Mouse (Mus musculus): ENCODE data around the gene 0610040J01Rik. TPM values are rescaled to one million over a fixed set of nuclear protein-coding genes. Genes with fewer than 3 reads are reported as not detected.

The 0610040J01Rik gene
- polyA plus RNA-seq, 1 experiment from 2014 or later: 4.1 TPM

- Histone ChIP-seq H3K36me3 (no peaks in the 10 kb centered on the region), H3K4me1 (no peaks in the 10 kb centered on the region), H3K4me3 (no peak overlapping the region), H3K4me2 (replicated peaks) (no peak overlapping the region), H3K27me3 (no peaks in the 10 kb centered on the region), H3K9ac (replicated peaks) (no peak overlapping the region), H3K9me3 (no peaks in the 10 kb centered on the region), H3K27ac (replicated peaks) (no peak overlapping the region)
- WGBS: 89% methylated on average over 10 of the region's 10 CpGs
- no peak for ATAC-seq (replicated peaks)
These were observed 104.4 kb downstream of the 0610040J01Rik start for GRCm38 (mm10) chr5:63916457-63917139.

GRCm38 (mm10) chr5:63918201-63918600 is 106.0 kb downstream of the 0610040J01Rik start:
- Histone ChIP-seq H3K9ac (replicated peaks) (no peak overlapping the region), H3K9me3 (no peaks in the 10 kb centered on the region), H3K4me1 (no peaks in the 10 kb centered on the region), H3K4me2 (replicated peaks) (no peak overlapping the region), H3K4me3 (no peak overlapping the region), H3K27me3 (no peaks in the 10 kb centered on the region), H3K36me3 (no peaks in the 10 kb centered on the region), H3K27ac (replicated peaks) (no peak overlapping the region)
- WGBS: 82% methylated on average over 4 of the region's 4 CpGs
- no peak for ATAC-seq (replicated peaks)

- no peak overlapping the region for H3K4me3 ChIP-seq
- H3K27me3 ChIP-seq: no peaks in the 10 kb centered on the region
- no peak for ATAC-seq (replicated peaks)
- H3K36me3 ChIP-seq: peaks cover 2% of the 10 kb centered on the region; the same call in 1 of the 2 replicates
- H3K4me2 ChIP-seq (replicated peaks): no peak overlapping the region
- no peak overlapping the region for H3K27ac ChIP-seq (replicated peaks)
- no peak overlapping the region for H3K9ac ChIP-seq (replicated peaks)
- no peaks in the 10 kb centered on the region for H3K9me3 ChIP-seq
- 86% methylated on average over 13 of the region's 13 CpGs for WGBS
- no peaks in the 10 kb centered on the region for H3K4me1 ChIP-seq
These were observed 111.3 kb downstream of the 0610040J01Rik start for GRCm38 (mm10) chr5:63923305-63924025.

- H3K27me3 ChIP-seq: no peaks in the 10 kb centered on the region
- 94% methylated on average over 14 of the region's 14 CpGs for WGBS
- no peak overlapping the region for H3K4me3 ChIP-seq
- no peak overlapping the region for H3K4me2 ChIP-seq (replicated peaks)
- H3K36me3 ChIP-seq: peaks cover 9% of the 10 kb centered on the region; the same call in 1 of the 2 replicates
- ATAC-seq (replicated peaks): no peak
- H3K9ac ChIP-seq (replicated peaks): no peak overlapping the region
- no peaks in the 10 kb centered on the region for H3K4me1 ChIP-seq
- H3K27ac ChIP-seq (replicated peaks): no peak overlapping the region
- no peaks in the 10 kb centered on the region for H3K9me3 ChIP-seq
These were observed 113.0 kb downstream of the 0610040J01Rik start for GRCm38 (mm10) chr5:63925035-63925628.

GRCm38 (mm10) chr5:63930824-63931358 is 118.7 kb downstream of the 0610040J01Rik start:
- H3K36me3 ChIP-seq: peaks cover 12% of the 10 kb centered on the region; the same call in 1 of the 2 replicates
- no peaks in the 10 kb centered on the region for H3K9me3 ChIP-seq
- no peak overlapping the region for H3K4me2 ChIP-seq (replicated peaks)
- no peak overlapping the region for H3K9ac ChIP-seq (replicated peaks)
- no peak for ATAC-seq (replicated peaks)
- H3K27me3 ChIP-seq: no peaks in the 10 kb centered on the region
- 70% methylated on average over 4 of the region's 4 CpGs for WGBS
- no peak overlapping the region for H3K27ac ChIP-seq (replicated peaks)
- H3K4me1 ChIP-seq: peaks cover 5% of the 10 kb centered on the region; the same call in 1 of the 2 replicates
- H3K4me3 ChIP-seq: no peak overlapping the region

- Histone ChIP-seq H3K9ac (replicated peaks) (no peak overlapping the region), H3K36me3 (peaks cover 10% of the 10 kb centered on the region; the same call in 1 of the 2 replicates), H3K9me3 (no peaks in the 10 kb centered on the region), H3K4me3 (no peak overlapping the region), H3K27me3 (no peaks in the 10 kb centered on the region), H3K4me2 (replicated peaks) (no peak overlapping the region), H3K4me1 (peaks cover 5% of the 10 kb centered on the region; the same call in 1 of the 2 replicates), H3K27ac (replicated peaks) (no peak overlapping the region)
- no peak for ATAC-seq (replicated peaks)
- WGBS: 26% methylated on average over 10 of the region's 10 CpGs
These were observed 120.7 kb downstream of the 0610040J01Rik start for GRCm38 (mm10) chr5:63932829-63933228.

GRCm38 (mm10) chr5:63935581-63935980 is 123.4 kb downstream of the 0610040J01Rik start:
- Histone ChIP-seq H3K27me3 (no peaks in the 10 kb centered on the region), H3K36me3 (peaks cover 4% of the 10 kb centered on the region; the same call in 1 of the 2 replicates), H3K9ac (replicated peaks) (no peak overlapping the region), H3K9me3 (no peaks in the 10 kb centered on the region), H3K4me2 (replicated peaks) (no peak overlapping the region), H3K4me1 (peaks cover 5% of the 10 kb centered on the region; the same call in 1 of the 2 replicates), H3K27ac (replicated peaks) (no peak overlapping the region), H3K4me3 (no peak overlapping the region)
- ATAC-seq (replicated peaks): no peak
- WGBS: 92% methylated on average over 6 of the region's 6 CpGs

- no peak overlapping the region for H3K4me3 ChIP-seq
- 81% methylated on average over 6 of the region's 6 CpGs for WGBS
- H3K36me3 ChIP-seq: peaks cover 4% of the 10 kb centered on the region; the same call in 1 of the 2 replicates
- H3K9me3 ChIP-seq: no peaks in the 10 kb centered on the region
- no peak overlapping the region for H3K9ac ChIP-seq (replicated peaks)
- H3K27ac ChIP-seq (replicated peaks): no peak overlapping the region
- H3K4me1 ChIP-seq: peaks cover 5% of the 10 kb centered on the region; the same call in 1 of the 2 replicates
- no peak overlapping the region for H3K4me2 ChIP-seq (replicated peaks)
- no peak for ATAC-seq (replicated peaks)
- no peaks in the 10 kb centered on the region for H3K27me3 ChIP-seq
These were observed 124.6 kb downstream of the 0610040J01Rik start for GRCm38 (mm10) chr5:63936740-63937139.

GRCm38 (mm10) chr5:63938575-63938974 is 126.4 kb downstream of the 0610040J01Rik start:
- ATAC-seq (replicated peaks): no peak
- 72% methylated on average over 4 of the region's 4 CpGs for WGBS
- Histone ChIP-seq H3K4me1 (no peaks in the 10 kb centered on the region), H3K9me3 (no peaks in the 10 kb centered on the region), H3K27ac (replicated peaks) (no peak overlapping the region), H3K27me3 (no peaks in the 10 kb centered on the region), H3K4me2 (replicated peaks) (no peak overlapping the region), H3K4me3 (no peak overlapping the region), H3K9ac (replicated peaks) (no peak overlapping the region), H3K36me3 (peaks cover 4% of the 10 kb centered on the region; the same call in 1 of the 2 replicates)

GRCm38 (mm10) chr5:63941891-63942290 is 129.7 kb downstream of the 0610040J01Rik start:
- Histone ChIP-seq H3K9me3 (no peaks in the 10 kb centered on the region), H3K27me3 (no peaks in the 10 kb centered on the region), H3K27ac (replicated peaks) (no peak overlapping the region), H3K4me3 (no peak overlapping the region), H3K9ac (replicated peaks) (no peak overlapping the region), H3K36me3 (no peaks in the 10 kb centered on the region), H3K4me2 (replicated peaks) (no peak overlapping the region), H3K4me1 (no peaks in the 10 kb centered on the region)
- 89% methylated on average over 5 of the region's 5 CpGs for WGBS
- ATAC-seq (replicated peaks): no peak

GRCm38 (mm10) chr5:63943291-63943690 is 131.1 kb downstream of the 0610040J01Rik start:
- H3K4me3 ChIP-seq: no peak overlapping the region
- no peaks in the 10 kb centered on the region for H3K27me3 ChIP-seq
- 93% methylated on average over 9 of the region's 9 CpGs for WGBS
- no peaks in the 10 kb centered on the region for H3K4me1 ChIP-seq
- no peak for ATAC-seq (replicated peaks)
- H3K9me3 ChIP-seq: no peaks in the 10 kb centered on the region
- no peak overlapping the region for H3K27ac ChIP-seq (replicated peaks)
- no peak overlapping the region for H3K9ac ChIP-seq (replicated peaks)
- H3K36me3 ChIP-seq: no peaks in the 10 kb centered on the region
- no peak overlapping the region for H3K4me2 ChIP-seq (replicated peaks)

GRCm38 (mm10) chr5:63947526-63947925 is 135.4 kb downstream of the 0610040J01Rik start:
- no peaks in the 10 kb centered on the region for H3K36me3 ChIP-seq
- no peak for ATAC-seq (replicated peaks)
- H3K27me3 ChIP-seq: no peaks in the 10 kb centered on the region
- H3K4me1 ChIP-seq: no peaks in the 10 kb centered on the region; the same call in 1 of the 2 replicates
- H3K4me2 ChIP-seq (replicated peaks): no peak overlapping the region
- no peak overlapping the region for H3K27ac ChIP-seq (replicated peaks)
- WGBS: 54% methylated on average over 8 of the region's 8 CpGs
- H3K9ac ChIP-seq (replicated peaks): no peak overlapping the region
- no peak overlapping the region for H3K4me3 ChIP-seq
- no peaks in the 10 kb centered on the region for H3K9me3 ChIP-seq
